Mouse (Mus musculus) right cerebral cortex, postnatal 4 days (tissue): ENCODE measurements around the gene Tbc1d13.
A peak's percentile ranks its signal among the peaks of the same experiment; 100 is the strongest.
"Not testable (repeated sequence)": the region's sequence is repeated elsewhere in the genome, so short reads cannot be mapped to it uniquely, and the experiment has no call there.

ENCODE experiments used
- DNase-seq: peaks from one replicate; pipeline ENCODE4 v3.0.0-alpha.2; 2022

The Tbc1d13 gene

DNA sequence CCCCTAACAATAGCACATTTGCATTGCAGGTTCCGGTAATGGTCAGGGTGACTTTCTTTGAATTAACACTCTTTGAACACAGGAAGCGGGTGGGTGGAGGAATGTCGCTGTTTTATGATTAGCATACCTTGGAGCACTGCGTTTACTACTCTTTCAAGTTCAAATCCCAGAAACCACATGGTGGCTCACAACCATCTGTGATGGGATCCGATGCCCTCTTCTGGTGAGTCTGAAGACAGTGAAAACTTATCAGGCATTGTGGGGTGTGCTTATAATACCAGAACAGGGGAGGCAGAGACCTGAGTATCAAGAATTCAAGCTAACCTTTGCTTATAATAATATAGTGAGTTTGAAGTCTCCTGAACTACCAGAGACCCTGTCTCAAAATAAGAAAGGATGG is 2.3 kb upstream of the Tbc1d13 start:
- not testable (repeated sequence) for DNase-seq

DNA sequence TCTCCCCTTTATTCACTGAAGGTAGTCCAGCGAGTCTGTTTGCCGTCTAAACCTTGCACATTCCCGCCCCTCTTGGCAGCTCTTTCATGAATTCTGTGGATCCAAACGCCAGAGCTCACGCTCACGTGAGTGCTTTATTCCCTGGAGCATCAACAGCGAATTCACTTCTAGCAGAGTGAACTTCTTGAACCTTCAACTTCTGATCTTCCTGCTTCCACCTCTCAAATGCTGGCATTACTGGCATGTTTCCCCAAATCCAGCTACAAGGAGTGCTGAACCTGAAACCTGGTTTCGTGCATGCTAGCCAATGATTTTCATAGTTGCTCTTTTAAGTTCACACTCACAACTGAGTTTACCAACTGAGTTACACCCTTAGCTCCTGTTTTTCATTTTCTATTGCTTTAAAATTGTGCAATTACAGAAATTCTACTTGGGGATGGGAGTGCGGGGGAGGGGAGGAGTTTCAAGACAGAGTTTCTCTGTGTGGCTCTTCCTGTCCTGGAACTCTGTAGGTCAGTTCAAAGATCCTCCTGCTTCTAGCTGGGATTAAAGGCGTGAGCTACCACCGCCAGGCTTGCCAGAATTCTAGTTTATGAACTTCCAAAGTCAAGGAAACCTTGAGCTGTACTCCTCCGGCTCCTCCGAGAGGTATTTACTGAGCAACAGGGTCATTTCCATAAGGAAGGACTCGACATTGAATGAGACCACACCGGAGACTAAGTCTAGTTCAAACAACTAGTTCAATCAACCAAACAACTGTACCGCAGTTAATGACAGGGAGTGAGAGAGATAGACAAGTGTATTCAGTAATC is 539 bp upstream of the Tbc1d13 start:
- no peak for DNase-seq

DNA sequence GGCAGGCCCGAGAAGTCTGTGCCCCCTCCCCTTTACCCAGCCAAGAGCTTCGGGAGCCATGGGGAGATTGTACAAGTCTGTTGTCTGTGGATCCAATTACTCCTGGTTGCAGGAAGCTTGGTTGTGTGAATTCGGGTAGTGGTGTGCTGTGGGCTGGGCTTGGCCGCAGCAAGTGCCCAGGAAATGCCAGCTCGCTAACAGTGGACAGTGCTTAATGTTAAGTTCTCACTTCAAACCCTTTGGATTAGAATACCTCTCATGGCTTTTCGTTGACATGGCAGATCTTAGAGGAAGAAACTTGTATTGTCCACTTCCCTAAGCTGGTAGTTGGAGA is 799 bp downstream of the Tbc1d13 start:
- no peak for DNase-seq

DNA sequence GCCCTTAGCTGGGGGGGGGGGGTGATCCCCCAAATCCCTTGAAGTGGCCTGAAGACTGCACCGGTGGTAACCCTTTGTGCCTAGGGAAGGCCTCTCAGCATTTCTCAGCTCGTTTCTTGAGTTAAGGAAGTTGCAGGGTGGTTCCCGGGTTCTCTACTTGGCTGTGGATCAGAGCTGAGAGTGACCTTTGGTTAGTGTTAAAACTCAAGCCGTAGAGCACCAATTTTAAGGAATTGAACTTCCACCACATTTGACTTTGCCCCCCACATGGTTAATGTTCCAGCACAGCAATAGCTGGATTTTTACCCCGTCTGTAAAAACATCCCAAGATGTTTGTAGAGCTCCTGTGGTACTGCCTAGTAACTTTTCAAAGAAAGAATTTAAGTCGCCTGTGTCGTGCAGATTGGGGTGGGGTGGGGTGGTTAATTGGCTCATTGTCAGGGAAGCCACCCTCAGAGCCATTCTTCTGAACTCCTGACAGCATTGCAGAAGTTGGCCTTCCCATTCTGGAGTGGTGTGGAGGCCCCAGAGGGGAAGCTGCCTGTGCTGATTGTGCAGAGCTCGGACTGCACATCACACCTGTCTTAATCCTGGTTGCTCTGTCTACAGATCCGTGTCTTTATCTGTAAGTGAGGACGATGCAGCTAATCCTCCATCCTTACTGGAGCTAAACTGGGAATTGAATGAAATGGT is 1.5 kb downstream of the Tbc1d13 start:
- DNase-seq, result no peak

DNA sequence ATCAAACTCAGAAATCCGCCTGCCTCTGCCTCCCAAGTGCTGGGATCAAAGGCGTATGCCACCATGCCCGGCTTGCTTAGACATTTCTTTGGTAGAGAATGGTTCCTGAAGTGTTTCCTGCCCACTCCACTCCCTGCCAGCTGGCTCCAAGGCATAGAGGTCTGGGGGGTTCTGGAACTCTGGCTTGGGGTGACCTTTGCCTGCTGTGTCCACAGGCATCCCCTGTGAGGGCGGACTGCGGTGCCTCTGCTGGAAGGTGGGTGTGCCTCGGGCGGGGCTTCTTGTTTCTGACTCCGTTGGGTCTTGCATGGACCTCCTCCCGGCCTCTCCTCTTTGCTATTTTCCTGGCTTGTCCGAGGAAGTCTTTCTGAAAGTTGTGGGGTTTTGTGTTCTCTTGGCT is 2.9 kb downstream of the Tbc1d13 start:
- no peak for DNase-seq

DNA sequence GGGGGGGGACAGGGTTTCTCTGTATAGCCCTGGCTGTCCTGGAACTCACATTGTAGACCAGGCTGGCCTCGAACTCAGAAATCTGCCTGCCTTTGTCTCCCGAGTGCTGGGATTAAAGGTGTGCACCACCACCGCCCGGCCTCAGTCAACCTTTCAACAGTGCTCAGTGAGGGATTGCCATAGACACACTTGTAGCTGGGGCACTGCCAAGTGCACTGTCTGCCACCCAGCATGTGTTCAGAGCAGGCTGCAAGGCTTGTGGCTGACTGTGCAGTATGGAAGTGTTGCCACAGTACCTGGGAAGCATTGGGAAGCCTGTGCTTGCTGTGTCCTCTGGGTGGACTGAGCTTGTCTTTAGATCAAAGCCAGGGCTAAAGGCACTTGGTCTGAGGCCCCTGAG is 6.5 kb downstream of the Tbc1d13 start:
- not testable (repeated sequence) for DNase-seq

DNA sequence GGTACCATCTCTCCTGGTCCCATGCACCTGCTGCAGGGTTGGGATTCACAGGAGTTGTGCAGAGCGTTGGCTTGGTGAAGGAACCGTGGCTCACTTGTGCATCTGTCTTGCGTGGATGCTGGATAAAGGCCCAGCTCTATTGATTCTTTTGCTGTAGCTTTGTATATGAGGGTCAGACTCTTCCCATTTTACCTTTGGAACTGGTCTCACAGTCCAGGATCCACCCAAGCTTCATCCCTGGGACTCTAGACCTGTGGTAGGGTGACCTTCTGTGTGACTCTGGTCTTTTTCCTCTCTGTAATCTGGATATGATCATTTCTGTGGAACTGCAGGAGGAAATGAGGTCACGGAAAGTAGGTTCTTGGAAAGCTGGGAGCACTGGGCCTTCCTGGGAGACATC is 10.9 kb downstream of the Tbc1d13 start:
- DNase-seq, result no peak

DNA sequence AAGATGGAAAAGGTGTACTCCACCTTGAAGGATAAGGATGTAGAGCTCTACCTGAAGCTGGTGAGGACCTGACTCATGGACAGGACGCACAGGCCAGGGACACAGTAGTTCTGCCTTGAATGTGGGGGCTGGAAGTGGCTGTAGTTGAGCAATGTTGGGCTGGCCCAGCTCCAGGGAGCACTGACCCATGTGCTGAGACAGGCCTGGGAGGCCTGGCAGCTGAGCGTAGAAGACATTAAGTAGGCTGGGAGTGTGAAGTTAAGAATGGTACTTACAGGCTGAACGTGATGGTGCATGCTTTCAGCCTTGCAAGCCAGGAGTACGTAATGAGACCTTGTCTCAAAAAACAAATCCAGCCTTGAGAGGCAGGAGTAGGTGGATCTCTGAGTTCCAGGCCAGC is 13.9 kb downstream of the Tbc1d13 start:
- DNase-seq, result no peak

DNA sequence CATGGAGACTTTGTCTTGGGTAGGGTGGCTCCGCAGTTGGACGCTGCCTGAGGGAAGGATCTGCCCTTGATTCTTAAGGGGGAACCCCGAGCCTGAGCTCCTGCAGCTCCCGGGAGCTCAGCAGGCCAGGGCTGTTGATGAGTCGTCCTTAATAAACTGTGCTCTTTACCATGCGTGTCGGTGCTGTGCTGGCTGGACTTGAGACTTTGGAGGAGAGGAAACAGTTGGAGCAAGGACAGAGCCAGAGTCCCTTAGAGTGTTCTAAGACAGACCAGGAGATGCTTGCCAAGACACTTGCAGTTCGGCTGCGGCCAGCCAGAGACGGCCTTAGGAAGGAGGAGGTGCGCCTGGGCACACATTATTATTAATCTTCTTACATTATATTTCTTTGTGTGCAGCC is 18.3 kb downstream of the Tbc1d13 start:
- DNase-seq, result no peak

DNA sequence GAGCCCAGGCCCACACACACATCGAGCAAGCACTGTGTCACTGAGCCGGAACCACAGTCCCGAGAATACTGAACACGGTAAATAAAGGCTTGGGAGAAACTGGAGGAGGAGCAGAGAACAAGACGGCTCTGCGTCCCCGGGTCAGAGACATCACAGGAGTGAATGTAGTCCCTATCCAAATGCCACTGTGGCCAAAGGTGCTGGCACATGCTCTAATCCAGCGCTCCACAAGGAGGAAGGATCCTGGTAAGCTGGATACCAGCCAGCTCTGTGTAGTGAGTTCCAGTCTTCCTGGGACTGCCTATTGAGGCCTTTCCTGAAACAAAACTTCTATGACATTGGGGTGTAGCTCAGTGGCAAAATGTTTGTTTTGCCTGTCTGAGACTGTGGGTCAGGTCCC is 19.1 kb downstream of the Tbc1d13 start:
- DNase-seq, result no peak

DNA sequence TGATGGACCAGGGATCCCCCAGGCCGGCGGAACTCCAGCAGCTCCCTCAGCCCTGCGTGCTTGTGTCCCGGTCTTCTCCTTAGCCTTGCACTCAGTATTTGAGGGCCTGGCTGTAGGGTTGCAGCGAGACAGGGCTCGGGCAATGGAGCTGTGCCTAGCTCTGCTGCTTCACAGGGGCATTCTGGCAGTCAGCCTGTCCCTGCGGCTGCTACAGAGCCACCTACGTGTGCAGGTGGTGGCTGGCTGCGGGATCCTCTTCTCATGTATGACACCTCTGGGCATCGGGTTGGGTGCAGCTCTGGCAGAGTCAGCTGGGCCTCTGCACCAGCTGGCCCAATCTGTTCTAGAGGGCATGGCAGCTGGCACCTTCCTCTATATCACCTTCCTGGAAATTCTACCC is 26.3 kb downstream of the Tbc1d13 start:
- not testable (repeated sequence) for DNase-seq

DNA sequence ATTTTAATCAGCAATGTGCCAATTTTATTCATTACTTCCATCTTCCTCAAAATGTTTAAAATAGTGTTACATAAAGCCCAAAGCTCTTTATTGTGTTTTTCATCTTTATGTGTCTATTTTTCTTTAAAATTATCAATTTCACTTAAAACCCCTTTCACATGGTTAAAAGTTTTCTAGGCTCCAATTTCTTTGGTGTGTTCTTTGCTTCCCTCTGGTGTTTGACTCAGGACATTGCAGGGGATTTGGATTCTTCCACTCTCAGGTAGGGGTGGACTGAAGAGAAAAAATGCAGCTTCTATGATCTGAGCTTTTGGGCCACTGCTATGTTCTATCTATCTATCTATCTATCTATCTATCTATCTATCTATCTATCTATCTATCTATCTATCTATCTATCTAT is 28.3 kb downstream of the Tbc1d13 start:
- no peak for DNase-seq

DNA sequence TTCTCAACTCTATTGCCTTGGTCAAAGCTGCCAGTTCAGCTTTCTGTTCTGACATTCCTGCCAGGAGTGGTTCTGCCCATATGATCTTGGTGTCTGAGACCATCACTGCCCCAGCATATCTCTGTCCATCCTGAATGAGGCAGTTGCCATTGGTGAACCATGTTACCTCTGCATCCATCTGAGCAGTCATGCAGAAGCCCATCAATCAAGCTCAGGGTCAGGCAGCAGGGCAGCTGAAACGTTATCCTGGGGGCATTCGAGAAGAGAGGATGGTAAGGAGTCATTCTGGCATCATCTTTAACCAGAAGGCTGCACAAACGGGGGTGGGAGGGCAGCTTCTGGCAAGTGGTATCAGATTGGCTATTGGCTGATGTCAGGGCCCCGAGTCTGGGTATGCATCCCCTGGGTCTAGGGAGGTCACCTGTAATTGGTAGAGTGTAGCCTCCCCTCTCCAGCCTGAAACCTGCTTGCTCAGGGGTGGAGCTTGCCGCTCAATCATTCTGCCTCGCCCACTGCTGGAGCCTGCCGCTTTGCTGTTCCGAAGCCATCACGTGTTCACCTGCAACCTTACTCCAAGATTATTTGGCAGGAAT is 30.9 kb downstream of the Tbc1d13 start:
- no peak for DNase-seq

DNA sequence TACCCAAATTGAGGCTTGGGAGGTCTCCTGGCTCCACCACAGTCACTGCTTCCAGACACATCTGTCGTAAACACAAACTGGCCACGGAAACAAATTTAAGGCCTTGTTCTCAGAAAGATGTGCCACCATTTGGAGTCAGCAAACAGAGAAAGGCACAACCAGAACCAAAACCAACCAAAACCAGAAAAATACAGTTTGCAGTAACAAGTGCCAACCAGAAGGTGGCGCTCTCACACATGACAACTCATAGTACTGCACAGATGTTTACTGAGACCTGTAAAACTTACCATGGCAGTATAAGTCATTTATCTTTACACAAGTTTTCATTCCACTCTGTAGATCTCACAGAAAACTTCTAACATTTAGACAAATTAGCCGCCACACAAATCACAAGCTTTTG is 33.1 kb downstream of the Tbc1d13 start:
- no peak for DNase-seq

DNA sequence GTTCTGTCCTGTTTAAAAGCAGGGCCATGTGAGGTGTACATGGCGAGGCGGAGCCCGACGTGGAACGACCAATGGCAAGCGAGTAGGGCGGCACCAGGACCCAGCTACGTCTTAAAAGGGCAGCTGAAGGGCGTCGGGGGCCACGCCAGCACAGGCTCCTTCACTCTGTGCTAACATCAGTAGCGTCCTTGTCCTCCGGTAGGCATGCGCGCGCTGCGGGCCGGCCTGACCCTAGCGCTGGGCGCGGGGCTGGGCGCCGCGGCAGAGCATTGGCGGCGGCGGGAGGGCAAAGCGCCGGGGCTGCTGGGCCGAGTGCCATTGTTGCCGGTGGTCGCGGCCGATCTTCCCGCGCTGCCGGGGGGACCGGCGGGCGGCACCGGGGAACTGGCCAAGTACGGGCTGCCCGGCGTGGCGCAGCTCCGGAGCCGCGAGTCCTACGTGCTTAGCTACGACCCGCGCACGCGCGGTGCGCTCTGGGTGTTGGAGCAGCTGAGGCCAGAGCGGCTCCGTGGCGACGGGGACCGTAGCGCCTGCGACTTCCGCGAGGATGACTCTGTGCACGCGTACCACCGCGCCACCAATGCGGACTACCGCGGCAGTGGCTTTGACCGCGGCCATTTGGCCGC is 37.9 kb downstream of the Tbc1d13 start, which contains the start of gene Endog:
Gene Endog (plus strand): TSS at position 123 of the 626 bp plus-strand sequence.
- peak; percentile 89 for DNase-seq

DNA sequence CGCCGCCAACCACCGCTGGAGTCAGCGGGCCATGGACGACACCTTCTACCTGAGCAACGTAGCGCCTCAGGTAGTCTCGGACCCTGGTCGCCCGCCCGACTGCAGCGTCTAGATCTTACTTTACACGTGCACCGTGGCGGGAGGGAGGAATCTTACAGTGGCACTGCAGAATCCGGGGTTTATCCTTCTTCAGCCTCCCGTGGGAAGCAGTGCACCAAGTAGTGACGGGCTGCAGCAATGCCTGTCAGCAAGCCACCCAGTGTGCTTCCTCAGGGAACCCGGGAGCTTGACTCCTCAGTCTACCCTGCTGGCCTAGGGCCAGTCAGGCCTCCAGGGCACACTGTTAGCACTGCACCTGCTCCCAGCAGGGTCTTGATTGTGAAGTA is 38.4 kb downstream of the Tbc1d13 start:
- no peak for DNase-seq

DNA sequence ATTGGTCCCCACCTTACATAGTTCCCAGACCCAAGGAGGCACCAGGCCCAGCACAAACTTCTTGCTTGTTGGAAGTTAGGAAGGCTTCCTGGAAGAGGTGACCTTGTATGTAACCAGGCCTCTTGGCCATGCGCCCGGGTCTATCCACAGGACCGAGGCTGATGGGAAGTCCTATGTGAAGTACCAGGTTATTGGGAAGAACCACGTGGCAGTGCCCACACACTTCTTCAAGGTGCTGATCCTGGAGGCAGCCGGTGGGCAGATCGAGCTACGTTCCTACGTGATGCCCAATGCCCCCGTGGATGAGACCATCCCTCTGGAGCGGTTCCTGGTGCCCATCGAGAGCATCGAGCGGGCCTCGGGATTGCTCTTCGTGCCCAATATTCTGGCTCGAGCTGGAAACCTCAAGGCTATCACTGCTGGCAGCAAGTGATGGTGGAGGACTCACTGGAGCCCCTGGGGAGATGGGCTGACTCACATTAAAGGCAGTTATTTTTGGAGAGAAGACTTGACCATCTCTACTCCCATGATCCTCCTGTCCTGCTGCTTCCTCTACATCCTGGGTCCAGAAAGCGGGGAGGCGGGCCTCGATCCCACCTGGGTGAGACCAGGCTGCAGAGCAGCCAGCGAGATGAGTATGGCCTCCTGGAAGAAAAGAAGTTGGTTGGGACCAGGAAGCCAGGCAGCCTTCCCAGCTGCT is 40.1 kb downstream of the Tbc1d13 start:
- no peak for DNase-seq

DNA sequence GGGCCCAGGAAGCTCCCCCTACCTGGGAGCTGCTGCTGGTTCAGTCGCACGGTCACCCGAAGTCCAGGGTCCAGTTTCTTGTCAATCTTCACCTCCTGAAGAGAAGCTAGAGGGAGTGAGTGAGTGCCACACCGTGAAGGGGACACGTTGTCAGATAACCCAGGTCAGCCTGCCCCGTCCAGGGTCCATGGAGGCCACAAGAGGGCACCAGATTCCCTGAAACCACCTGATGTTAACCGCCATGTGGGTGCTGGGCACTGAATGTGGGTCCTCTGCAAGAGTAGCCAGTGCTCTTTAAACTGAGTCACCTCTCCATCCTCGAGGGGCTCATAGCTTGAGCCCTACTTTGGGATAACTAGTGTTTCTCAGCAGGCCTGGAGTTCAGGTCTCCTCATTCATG is 42.4 kb downstream of the Tbc1d13 start:
- DNase-seq, result no peak

DNA sequence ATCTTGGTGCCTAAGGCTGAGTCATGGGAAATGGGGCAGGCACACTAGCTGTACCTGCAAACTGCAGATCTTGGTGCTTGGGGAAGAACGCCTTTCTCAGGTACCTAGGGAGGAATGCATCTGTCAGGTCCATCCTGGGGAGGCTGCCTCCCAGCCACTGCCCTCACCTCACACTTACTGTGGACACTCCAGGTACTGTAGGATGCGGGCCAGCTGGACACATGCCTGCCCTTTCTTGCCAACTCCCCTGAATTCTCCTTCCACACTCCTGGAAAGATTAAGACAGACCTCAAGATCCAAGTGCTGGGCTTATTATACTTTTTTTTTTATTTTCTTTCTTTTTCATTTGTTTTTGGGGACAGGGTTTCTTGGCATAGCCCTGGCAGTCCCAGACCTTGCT is 43.0 kb downstream of the Tbc1d13 start:
- no peak for DNase-seq

DNA sequence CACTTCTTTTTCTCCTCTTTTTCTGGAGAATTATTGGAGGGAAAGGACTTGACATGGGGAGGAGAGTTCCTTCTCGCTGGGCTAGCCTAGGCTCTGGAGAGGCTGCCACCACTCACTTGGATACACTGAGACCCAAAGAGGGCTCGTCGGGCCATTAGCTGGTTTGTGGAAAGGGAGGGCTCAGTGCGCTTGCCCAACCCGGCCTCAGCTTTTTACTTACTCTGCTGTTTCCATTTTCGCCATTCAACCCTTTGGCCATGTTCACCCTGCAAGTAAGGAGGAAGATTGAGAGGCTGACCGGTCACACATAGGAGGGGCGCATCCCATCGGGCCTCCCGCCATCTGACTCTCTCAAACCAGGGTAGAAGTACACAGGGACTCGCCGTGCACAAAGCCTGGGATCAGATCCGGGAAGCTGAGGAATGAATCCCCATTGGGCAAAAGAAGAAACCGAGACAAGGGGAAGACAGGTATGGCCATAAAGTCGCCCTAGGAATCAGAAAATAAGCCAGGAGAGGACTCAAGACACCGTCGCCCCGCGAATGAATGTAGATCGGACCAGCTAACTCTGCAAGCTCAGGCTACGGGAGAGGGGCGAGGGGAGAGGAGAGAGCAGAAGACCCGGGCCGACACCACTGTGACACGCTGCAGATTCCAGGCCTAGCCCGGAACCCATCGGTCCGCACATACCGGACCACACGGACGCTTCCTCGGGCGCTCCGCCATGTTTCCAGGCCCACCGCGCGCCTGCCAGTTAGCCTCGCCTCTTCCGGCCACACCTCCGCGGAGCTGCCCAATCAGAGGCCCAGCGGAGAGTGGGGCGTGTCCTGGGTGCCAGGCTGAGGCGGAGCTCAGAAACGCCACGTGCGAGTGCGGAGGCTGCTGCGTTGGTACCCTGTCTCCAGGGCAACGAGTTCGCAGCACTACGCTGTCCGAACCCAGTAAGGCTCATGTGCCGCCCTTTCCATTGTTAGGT is 44.4 kb downstream of the Tbc1d13 start, which contains the start of gene Spout1:
Gene Spout1 (minus strand): TSS at position 760 of the 976 bp plus-strand sequence.
- peak; percentile 97 for DNase-seq

DNA sequence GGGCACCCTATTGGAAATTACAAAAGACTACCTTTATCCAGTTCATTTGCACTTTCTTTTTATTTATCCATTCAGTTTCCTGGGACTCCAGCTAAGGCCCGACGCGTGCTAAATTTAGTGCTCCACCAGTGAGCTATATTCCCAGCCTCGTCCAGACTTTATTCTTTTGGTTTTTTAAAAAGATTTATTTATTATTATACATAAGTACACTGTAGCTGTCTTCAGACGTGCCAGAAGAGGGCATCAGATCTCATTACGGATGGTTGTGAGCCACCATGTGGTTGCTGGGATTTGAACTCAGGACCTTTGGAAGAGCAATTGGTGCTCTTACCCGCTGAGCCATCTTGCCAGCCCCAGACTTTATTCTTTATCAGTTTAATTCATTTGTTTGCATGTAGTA is 45.2 kb downstream of the Tbc1d13 start:
- DNase-seq, result not testable (repeated sequence)

DNA sequence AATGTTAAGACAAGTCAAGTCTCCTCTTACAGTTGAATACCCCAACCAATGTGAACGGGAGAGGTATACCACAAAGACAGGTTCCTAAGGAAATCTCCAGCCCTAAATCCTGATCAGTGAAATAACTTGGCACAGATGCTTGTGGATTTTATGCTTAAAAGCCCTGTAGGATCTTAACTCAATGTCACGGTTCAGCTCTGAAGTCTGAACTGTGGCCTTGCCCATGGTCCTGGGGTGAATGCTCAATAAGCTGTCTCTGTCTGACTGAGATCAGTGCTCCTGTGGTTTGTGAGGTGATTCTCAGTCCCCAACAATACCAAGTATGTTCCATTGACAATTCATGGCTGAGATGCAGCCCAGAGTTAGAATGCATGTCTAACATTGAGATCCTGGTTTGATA is 48.9 kb downstream of the Tbc1d13 start:
- DNase-seq, result no peak
